Mouse (Mus musculus): ENCODE data around the gene Gmnn.
A peak's percentile ranks its signal among the peaks of the same experiment; 100 is the strongest.

Gmnn gene

GRCm38 (mm10) chr13:24761403-24762227, at the start of gene Gmnn:
TSS of gene Gmnn (minus strand) at chr13:24761923.
- Histone ChIP-seq H3K4me3 (replicated peaks; ENCODE audit: low read length) (peak within 1 kb of the TSS; percentile 98), H3K9me3 (ENCODE audit: low read length) (no peaks in the 10 kb centered on the region), H3K27me3 (ENCODE audit: insufficient read depth, low read length) (no peaks in the 10 kb centered on the region), H3K36me3 (ENCODE audit: insufficient read depth, low read length) (peaks cover 39% of the 10 kb centered on the region), H3K4me1 (replicated peaks; ENCODE audit: low read depth, low read length) (peaks cover 44% of the 10 kb centered on the region)
- TF ChIP-seq POU5F1 (IDR thresholded peaks at IDR 0.05; ENCODE audit: borderline replicate concordance, low read length), result no peak
- TF ChIP-seq CTCF (conservative IDR thresholded peaks at IDR 0.05; ENCODE audit: low read length), result no peak
- TF ChIP-seq NANOG (IDR thresholded peaks at IDR 0.05; ENCODE audit: borderline replicate concordance, low read length), result no peak

GRCm38 (mm10) chr13:24806079-24806478, 44.4 kb upstream of the Gmnn start:
- Histone ChIP-seq H3K27me3 (ENCODE audit: insufficient read depth, low read length) (no peaks in the 10 kb centered on the region), H3K4me1 (replicated peaks; ENCODE audit: low read depth, low read length) (peaks cover 34% of the 10 kb centered on the region), H3K36me3 (ENCODE audit: insufficient read depth, low read length) (peaks cover 81% of the 10 kb centered on the region), H3K9me3 (ENCODE audit: low read length) (no peaks in the 10 kb centered on the region), H3K4me3 (replicated peaks; ENCODE audit: low read length) (no peak overlapping the region)
- no peak for TF ChIP-seq NANOG (IDR thresholded peaks at IDR 0.05; ENCODE audit: borderline replicate concordance, low read length)

- Histone ChIP-seq H3K4me3 (replicated peaks; ENCODE audit: low read length) (peak overlapping the region; percentile 97), H3K27me3 (ENCODE audit: insufficient read depth, low read length) (no peaks in the 10 kb centered on the region), H3K4me1 (replicated peaks; ENCODE audit: low read depth, low read length) (peaks cover 47% of the 10 kb centered on the region), H3K36me3 (ENCODE audit: insufficient read depth, low read length) (peaks cover 52% of the 10 kb centered on the region), H3K9me3 (ENCODE audit: low read length) (no peaks in the 10 kb centered on the region)
- no peak for TF ChIP-seq CTCF (conservative IDR thresholded peaks at IDR 0.05; ENCODE audit: low read length)
- TF ChIP-seq NANOG (IDR thresholded peaks at IDR 0.05; ENCODE audit: borderline replicate concordance, low read length), result no peak
- no peak for TF ChIP-seq POU5F1 (IDR thresholded peaks at IDR 0.05; ENCODE audit: borderline replicate concordance, low read length)
Measured at GRCm38 (mm10) chr13:24803196-24803595, 41.5 kb upstream of the Gmnn start.

GRCm38 (mm10) chr13:24802131-24802691, 40.5 kb upstream of the Gmnn start:
- TF ChIP-seq POU5F1 (IDR thresholded peaks at IDR 0.05; ENCODE audit: borderline replicate concordance, low read length), result no peak
- no peak for TF ChIP-seq CTCF (conservative IDR thresholded peaks at IDR 0.05; ENCODE audit: low read length)
- no peak for TF ChIP-seq NANOG (IDR thresholded peaks at IDR 0.05; ENCODE audit: borderline replicate concordance, low read length)
- peak overlapping the region; percentile 97 for H3K4me3 ChIP-seq (replicated peaks; ENCODE audit: low read length)
- H3K36me3 ChIP-seq (ENCODE audit: insufficient read depth, low read length), result peaks cover 42% of the 10 kb centered on the region
- no peaks in the 10 kb centered on the region for H3K9me3 ChIP-seq (ENCODE audit: low read length)
- no peaks in the 10 kb centered on the region for H3K27me3 ChIP-seq (ENCODE audit: insufficient read depth, low read length)
- H3K4me1 ChIP-seq (replicated peaks; ENCODE audit: low read depth, low read length), result peaks cover 46% of the 10 kb centered on the region

- no peaks in the 10 kb centered on the region for H3K9me3 ChIP-seq (ENCODE audit: low read length)
- TF ChIP-seq POU5F1 (IDR thresholded peaks at IDR 0.05; ENCODE audit: borderline replicate concordance, low read length) (no peak), NANOG (IDR thresholded peaks at IDR 0.05; ENCODE audit: borderline replicate concordance, low read length) (no peak), CTCF (conservative IDR thresholded peaks at IDR 0.05; ENCODE audit: low read length) (no peak)
- peaks cover 36% of the 10 kb centered on the region for H3K36me3 ChIP-seq (ENCODE audit: insufficient read depth, low read length)
- H3K4me3 ChIP-seq (replicated peaks; ENCODE audit: low read length), result peak within 1 kb of the TSS; percentile 97
- peaks cover 44% of the 10 kb centered on the region for H3K4me1 ChIP-seq (replicated peaks; ENCODE audit: low read depth, low read length)
- no peaks in the 10 kb centered on the region for H3K27me3 ChIP-seq (ENCODE audit: insufficient read depth, low read length)
Measured at GRCm38 (mm10) chr13:24801308-24801921, 39.7 kb upstream of the Gmnn start, which contains the start of gene BC005537. TSS of gene BC005537 (plus strand) at chr13:24801657.

- peak overlapping the region; percentile 97 for H3K4me3 ChIP-seq (replicated peaks; ENCODE audit: low read length)
- TF ChIP-seq NANOG (IDR thresholded peaks at IDR 0.05; ENCODE audit: borderline replicate concordance, low read length) (no peak), POU5F1 (IDR thresholded peaks at IDR 0.05; ENCODE audit: borderline replicate concordance, low read length) (no peak), CTCF (conservative IDR thresholded peaks at IDR 0.05; ENCODE audit: low read length) (no peak)
- no peaks in the 10 kb centered on the region for H3K9me3 ChIP-seq (ENCODE audit: low read length)
- no peaks in the 10 kb centered on the region for H3K27me3 ChIP-seq (ENCODE audit: insufficient read depth, low read length)
- H3K4me1 ChIP-seq (replicated peaks; ENCODE audit: low read depth, low read length), result peaks cover 41% of the 10 kb centered on the region
- peaks cover 30% of the 10 kb centered on the region for H3K36me3 ChIP-seq (ENCODE audit: insufficient read depth, low read length)
Measured at GRCm38 (mm10) chr13:24800674-24801307, 39.1 kb upstream of the Gmnn start.

GRCm38 (mm10) chr13:24799925-24800673, 38.4 kb upstream of the Gmnn start:
- Histone ChIP-seq H3K9me3 (ENCODE audit: low read length) (no peaks in the 10 kb centered on the region), H3K4me3 (replicated peaks; ENCODE audit: low read length) (peak overlapping the region; percentile 77), H3K4me1 (replicated peaks; ENCODE audit: low read depth, low read length) (peaks cover 41% of the 10 kb centered on the region), H3K36me3 (ENCODE audit: insufficient read depth, low read length) (peaks cover 23% of the 10 kb centered on the region), H3K27me3 (ENCODE audit: insufficient read depth, low read length) (no peaks in the 10 kb centered on the region)
- TF ChIP-seq POU5F1 (IDR thresholded peaks at IDR 0.05; ENCODE audit: borderline replicate concordance, low read length) (no peak), NANOG (IDR thresholded peaks at IDR 0.05; ENCODE audit: borderline replicate concordance, low read length) (no peak), CTCF (conservative IDR thresholded peaks at IDR 0.05; ENCODE audit: low read length) (no peak)

Measured in E14TG2a.4 (cell line).